In the genomic region with DNA sequence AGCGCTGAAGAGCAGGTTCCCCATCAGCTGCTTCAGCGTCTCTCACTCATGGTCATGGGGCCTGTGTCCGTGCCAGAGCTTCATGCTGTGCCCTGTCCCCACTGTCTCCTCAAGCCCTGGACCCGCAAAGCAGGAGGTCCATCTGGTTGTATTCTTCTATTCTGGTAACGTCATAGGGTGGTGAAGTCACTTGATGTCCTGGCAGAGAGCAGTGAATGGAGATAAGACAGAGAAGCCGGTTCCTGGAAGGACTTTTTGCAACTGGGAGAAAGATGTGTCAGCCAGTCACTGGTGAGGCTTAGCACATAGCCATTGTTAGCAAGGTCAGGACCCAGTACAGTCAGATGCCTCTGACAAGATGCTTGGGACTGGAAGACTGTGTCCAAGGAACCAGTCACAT, we compare ENCODE assay signal across 11 mouse cellular contexts.
"Had no signal": no experiment of that assay in that cellular context is flagged by ENCODE, and none has a peak within 500 bp of the region (broad histone marks: within the 10 kb centered on the region; RNA-seq: fewer than 3 reads in every experiment).

No protein-coding gene starts in this region.

- H3K36me3 ChIP-seq: limb, embryonic 10.5 days; liver, embryonic 12.5 days; midbrain, embryonic 13.5 days; neural tube, embryonic 15.5 days had no signal

- DNase-seq: kidney, postnatal 14 days; lung, embryonic 14.5 days; lung, postnatal 14 days; thymus, adult 18-20 months; thymus, postnatal 14 days had no signal

- H3K4me3 ChIP-seq: left cerebral cortex, adult 2 months; limb, embryonic 10.5 days; liver, embryonic 12.5 days; midbrain, embryonic 13.5 days; myocyte; neural tube, embryonic 15.5 days had no signal

- H3K27ac ChIP-seq: limb, embryonic 10.5 days; liver, embryonic 12.5 days; midbrain, embryonic 13.5 days; neural tube, embryonic 15.5 days had no signal

- H3K9ac ChIP-seq: liver, embryonic 12.5 days; lung, embryonic 14.5 days; midbrain, embryonic 13.5 days; neural tube, embryonic 15.5 days had no signal

- H3K9me3 ChIP-seq: limb, embryonic 10.5 days; liver, embryonic 12.5 days; midbrain, embryonic 13.5 days; neural tube, embryonic 15.5 days had no signal

- H3K4me2 ChIP-seq: liver, embryonic 12.5 days; lung, embryonic 14.5 days; midbrain, embryonic 13.5 days; neural tube, embryonic 15.5 days had no signal

- ATAC-seq: liver, embryonic 12.5 days; midbrain, embryonic 13.5 days had no signal

- H3K27me3 ChIP-seq: neural tube, embryonic 15.5 days had no signal

- H3K4me1 ChIP-seq: liver, embryonic 12.5 days; midbrain, embryonic 13.5 days had no signal
